Mouse (Mus musculus) left cerebral cortex, postnatal 14 days (tissue): ENCODE results near the gene Pask. TPM values are rescaled to one million over a fixed set of nuclear protein-coding genes. Genes with fewer than 3 reads are reported as not detected.

Source experiments
- DNase-seq, 2 experiments: peaks; one replicate each; pipeline ENCODE4 v3.0.0; 2021 to 2022; ENCODE audit warnings: low spot score in 2 of 2, mixed read lengths in 1 of 2
- intact Hi-C: fragments of 180-260 bp; cut with DNase I; formaldehyde crosslinking; loops from one replicate; pipeline ENCODE4 v1.15.1; 2025
- microRNA-seq, 2 experiments: library from miRNA; unstranded; fragments of <30 nt; microRNA quantifications; one replicate each; pipeline ENCODE4 v1.2.0; 2022
- total RNA-seq, 2 experiments: library from RNA; stranded (reverse); gene quantifications; 2 replicates each; pipeline ENCODE4 v1.2.3; 2021

The Pask gene
- total RNA-seq, 2 experiments from 2014 or later, result 5.9 to 7.5 TPM

- DNase-seq, result no peak
- intact Hi-C loops, result no loop called here
Measured at GRCm38 (mm10) chr1:93292006-93292405, 51.3 kb downstream of the Pask start.

DNA sequence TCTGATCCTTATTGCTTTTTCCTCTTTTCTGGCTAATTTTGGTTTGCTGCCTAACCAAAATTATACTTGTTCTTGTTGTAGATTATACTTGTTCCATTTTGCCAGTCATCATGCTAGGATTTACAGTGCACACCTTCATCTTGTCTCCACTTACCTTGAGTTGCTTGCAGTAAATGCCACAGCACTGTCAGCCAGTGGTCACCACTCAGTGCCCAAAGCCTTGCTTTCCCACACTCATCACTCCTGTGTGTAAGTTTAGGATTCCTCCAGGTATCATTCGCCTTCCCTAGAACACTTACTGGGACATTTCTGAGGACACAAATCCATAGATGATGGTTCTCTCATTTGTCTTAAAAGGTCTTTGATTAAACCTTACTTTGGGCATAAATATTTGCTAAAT lies 51.7 kb downstream of the Pask start:
- DNase-seq, result no peak
- intact Hi-C loops, result no loop called here

DNA sequence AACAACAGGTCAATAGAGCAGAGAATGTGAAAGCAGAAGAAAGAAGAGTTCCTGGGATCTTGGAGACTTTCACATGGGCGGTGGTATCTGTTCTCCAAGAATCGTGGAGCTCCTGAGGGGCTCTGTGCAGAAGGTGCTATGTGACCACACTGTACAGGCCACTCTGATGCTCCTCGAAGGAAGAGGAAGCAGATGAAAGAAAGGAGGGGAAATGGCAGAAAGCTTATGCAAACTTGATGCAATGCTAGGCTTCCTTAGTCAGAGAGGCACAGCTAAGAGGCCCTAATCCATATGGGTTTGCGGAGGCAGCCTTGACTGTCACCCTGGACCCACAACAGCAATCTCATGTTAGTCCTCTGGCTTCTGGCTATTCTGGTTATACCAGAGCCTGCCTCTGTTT lies 52.3 kb downstream of the Pask start:
- intact Hi-C loops, result no loop called here
- DNase-seq, result no peak

DNA sequence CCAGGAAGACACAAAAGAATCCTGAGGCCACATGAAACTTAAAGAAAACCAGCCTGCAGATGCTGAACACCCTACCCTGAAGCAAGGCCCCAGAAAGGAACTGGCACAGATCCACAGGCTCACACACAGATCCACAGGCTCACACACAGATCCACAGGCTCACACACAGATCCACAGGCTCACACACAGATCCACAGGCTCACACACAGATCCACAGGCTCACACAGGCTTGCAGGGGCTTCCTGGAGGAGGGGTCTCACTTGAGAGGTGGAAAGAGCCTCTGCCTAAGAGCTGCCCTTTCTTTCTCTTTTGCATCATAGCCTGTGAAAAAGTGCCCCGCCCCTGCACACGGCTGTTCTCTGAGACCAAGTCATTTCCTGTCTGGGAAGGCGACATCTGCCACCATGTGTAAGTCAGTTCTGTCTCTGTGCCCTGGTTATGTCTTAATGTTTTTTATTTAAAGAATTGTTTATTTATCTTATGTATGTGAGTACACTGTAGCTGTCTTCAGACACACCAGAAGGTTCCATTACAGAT lies 53.5 kb downstream of the Pask start:
- no peak for DNase-seq
- intact Hi-C loops, result no loop called here

DNA sequence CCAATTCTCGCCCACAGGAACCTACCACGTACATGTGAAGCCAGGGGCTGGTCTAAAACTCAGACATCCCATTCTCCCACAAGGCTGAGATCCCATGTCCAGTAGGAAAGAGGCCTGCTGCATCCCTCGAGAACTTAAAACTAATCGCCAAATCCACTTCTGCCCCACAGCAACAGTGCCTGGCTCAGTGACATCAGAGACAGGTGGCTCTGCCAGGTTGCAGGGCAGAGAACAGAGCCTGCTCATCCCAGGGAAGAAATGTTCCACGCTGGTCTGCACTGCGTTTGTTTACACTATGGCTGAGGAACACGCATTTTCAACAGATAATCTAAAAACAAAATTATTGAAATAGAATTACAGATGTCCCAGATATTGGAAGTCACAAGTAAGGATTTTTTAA lies 66.2 kb downstream of the Pask start:
- intact Hi-C loops, result no loop called here
- DNase-seq, result no peak

- no peak for DNase-seq
- intact Hi-C loops, result no loop called here
Measured at GRCm38 (mm10) chr1:93275561-93275960, 67.7 kb downstream of the Pask start.

- intact Hi-C loops, result no loop called here
- DNase-seq, result no peak
Measured at GRCm38 (mm10) chr1:93272409-93272821, 70.9 kb downstream of the Pask start.

DNA sequence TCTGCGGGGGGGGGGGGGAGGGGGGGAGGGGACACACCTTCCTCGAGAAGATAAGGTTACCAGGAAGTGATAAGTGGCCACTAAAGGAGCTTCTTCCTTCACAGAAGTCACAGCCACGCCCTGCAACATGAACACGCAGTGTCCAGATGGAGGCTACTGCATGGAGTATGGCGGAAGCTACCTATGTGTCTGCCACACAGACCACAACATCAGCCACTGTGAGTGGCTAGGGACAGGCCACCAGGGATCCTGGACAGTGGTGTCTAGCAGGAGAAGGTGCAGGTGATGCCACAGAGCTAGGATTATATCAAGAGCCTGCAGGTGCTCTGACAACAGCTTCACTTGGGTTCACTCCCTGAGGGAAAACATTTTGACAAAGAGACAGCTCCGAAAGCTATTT lies 71.5 kb downstream of the Pask start:
- intact Hi-C loops, result no loop called here
- DNase-seq, result no peak

DNA sequence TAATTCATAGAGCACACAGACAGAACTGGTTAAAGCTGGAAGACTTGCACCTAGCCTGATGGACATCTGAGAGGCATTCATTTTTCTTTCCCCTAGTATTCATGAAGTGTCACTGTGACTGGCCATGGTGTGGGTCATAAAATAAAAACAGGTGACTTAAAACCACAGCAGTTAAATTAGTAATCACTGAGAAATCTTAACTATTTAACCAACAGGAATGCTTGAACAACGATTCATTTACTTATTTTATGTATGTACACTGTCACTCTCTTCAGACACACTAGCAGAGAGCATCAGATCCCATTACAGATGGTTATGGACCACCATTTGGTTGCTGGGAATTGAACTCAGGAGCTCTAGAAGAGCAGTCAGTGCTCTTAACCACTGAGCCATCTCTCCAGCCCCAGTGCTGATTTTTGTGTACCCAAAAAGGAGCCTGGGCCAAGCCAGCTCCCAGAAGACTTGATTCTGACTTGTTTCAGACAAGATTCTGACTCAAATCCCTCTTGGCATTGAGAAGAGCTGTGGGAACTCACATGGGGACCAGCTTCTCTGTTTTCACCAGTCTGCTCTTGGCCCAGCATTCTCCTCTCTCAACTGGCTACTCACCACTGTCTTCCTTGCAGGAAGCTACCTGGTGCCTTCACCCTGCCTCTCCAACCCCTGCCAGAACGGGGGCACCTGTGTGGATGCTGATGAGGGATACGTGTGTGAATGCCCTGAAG lies 72.6 kb downstream of the Pask start:
- intact Hi-C loops, result no loop called here
- DNase-seq, result no peak

- no peak for DNase-seq
- intact Hi-C loops, result no loop called here
Measured at GRCm38 (mm10) chr1:93268246-93268645, 75.0 kb downstream of the Pask start.

GRCm38 (mm10) chr1:93267207-93267606 lies 76.1 kb downstream of the Pask start:
- DNase-seq, result no peak
- intact Hi-C loops, result no loop called here

Small RNAs within 50 kb of the gene (microRNA-seq; reads per million reads assigned to microRNA genes)
- gene Mir6345 (0 reads per million in 2 experiments), gene Mir6901 (0 reads per million in 2 experiments), gene Mir6902 (0 to 0.67 reads per million in 2 experiments)

Other genes starting within 250 kb of the Pask start
- 100 to 1,000 TPM; 813 to 815 TPM for gene Kif1a, start 241.5 kb downstream of the Pask start, total RNA-seq
- not detected for gene Agxt, start 208.2 kb downstream of the Pask start, total RNA-seq
- not detected for gene 2310007B03Rik, start 182.5 kb downstream of the Pask start, total RNA-seq
- under 1 TPM; 0.07 to 0.19 TPM for gene Crocc2, start 174.8 kb downstream of the Pask start, total RNA-seq
- 1 to 10 TPM; 7.7 to 8.2 TPM for gene Sned1, start 107.6 kb downstream of the Pask start, total RNA-seq
- gene Mterf4, start 37.6 kb downstream of the Pask start, total RNA-seq, result 10 to 100 TPM; 19.1 to 19.4 TPM
- gene Ppp1r7, start 628 bp downstream of the Pask start, total RNA-seq, result 10 to 100 TPM; 88.7 to 98.5 TPM
- gene Ano7, start 30.4 kb upstream of the Pask start, total RNA-seq, result under 1 TPM; 0.11 to 0.63 TPM
- 100 to 1,000 TPM; 159 to 165 TPM for gene Hdlbp, start 135.3 kb upstream of the Pask start, total RNA-seq
- 10 to 100 TPM; 11.0 to 11.6 TPM for gene Farp2, start 168.6 kb upstream of the Pask start, total RNA-seq